Comparison of ENCODE assay signal across 9 mouse cellular contexts in genomic region chr3:38663670-38664494, GRCm38 (mm10).
DNase-seq lines count a peak whose midpoint lies in the region; ATAC-seq and TF ChIP-seq lines count a peak whose summit lies in the region.
"Had no signal": no experiment of that assay in that cellular context is flagged by ENCODE, and none has a peak within 500 bp of the region (broad histone marks: within the 10 kb centered on the region; RNA-seq: fewer than 3 reads in every experiment).

No protein-coding gene starts in this region.

- H3K4me3 ChIP-seq in hindbrain, embryonic 11.5 days (ENCODE audit: low read depth, low read length) = no peak overlapping the region
- peak overlapping the region; percentile 3; the same call in 1 of the 2 replicates for H3K4me3 ChIP-seq in midbrain, postnatal 0 days (ENCODE audit: low read depth, low read length)
- H3K4me3 ChIP-seq: erythroblast, embryonic 14.5 days had no signal

- H3K4me2 ChIP-seq in hindbrain, embryonic 11.5 days (replicated peaks; ENCODE audit: low read depth, low read length) = no peak overlapping the region; the same call in 1 of the 2 replicates
- H3K4me2 ChIP-seq in midbrain, postnatal 0 days (ENCODE audit: low read depth, low read length, poor library complexity, severe bottlenecking) = peak overlapping the region; percentile 36; the same call in 1 of the 2 replicates

- peak; percentile 40 for DNase-seq in kidney, postnatal 10 days
- no peak for DNase-seq in kidney, adult 11 months
- DNase-seq in embryo, embryonic 11.5 days (ENCODE audit: low read depth, low spot score) = peak; percentile 34
- DNase-seq in hindbrain, embryonic 11.5 days (ENCODE audit: low spot score) = peak; percentile 83
- DNase-seq in midbrain, postnatal 0 days (ENCODE audit: low spot score) = peak; percentile 84
- DNase-seq in frontal cortex, postnatal 10 days (ENCODE audit: low spot score in 2 of 2) = no peak
- DNase-seq in ovary, postnatal 36 days (ENCODE audit: low spot score) = no peak
- DNase-seq in adrenal gland, postnatal 10 days = no peak

- H3K9me3 ChIP-seq in hindbrain, embryonic 11.5 days (ENCODE audit: control insufficient read depth, low read length) = no peaks in the 10 kb centered on the region
- no peaks in the 10 kb centered on the region for H3K9me3 ChIP-seq in midbrain, postnatal 0 days (ENCODE audit: low read length)

- H3K9ac ChIP-seq in hindbrain, embryonic 11.5 days (ENCODE audit: low read depth, low read length) = no peak overlapping the region
- no peak overlapping the region for H3K9ac ChIP-seq in midbrain, postnatal 0 days (replicated peaks; ENCODE audit: low read length, poor library complexity, severe bottlenecking)

- no peaks in the 10 kb centered on the region for H3K27me3 ChIP-seq in hindbrain, embryonic 11.5 days (ENCODE audit: control insufficient read depth, insufficient read depth, low read length)
- H3K27me3 ChIP-seq in midbrain, postnatal 0 days (ENCODE audit: insufficient read depth, low read length) = no peaks in the 10 kb centered on the region

- H3K4me1 ChIP-seq in hindbrain, embryonic 11.5 days (replicated peaks; ENCODE audit: control insufficient read depth, insufficient read depth, low read length) = no peaks in the 10 kb centered on the region
- no peaks in the 10 kb centered on the region for H3K4me1 ChIP-seq in midbrain, postnatal 0 days (ENCODE audit: insufficient read depth, low read length)

- 31% methylated on average over 17 of the region's 17 CpGs for WGBS in hindbrain, embryonic 11.5 days
- WGBS in midbrain, postnatal 0 days = 14% methylated on average over 17 of the region's 17 CpGs

- H3K36me3 ChIP-seq in hindbrain, embryonic 11.5 days (ENCODE audit: control insufficient read depth, insufficient read depth, low read length) = no peaks in the 10 kb centered on the region
- no peaks in the 10 kb centered on the region for H3K36me3 ChIP-seq in midbrain, postnatal 0 days (ENCODE audit: insufficient read depth, low read length)

- peak; percentile 91 for ATAC-seq in hindbrain, embryonic 11.5 days (ENCODE audit: low FRiP score)
- ATAC-seq in midbrain, postnatal 0 days (ENCODE audit: low FRiP score) = peak; percentile 76

- H3K27ac ChIP-seq in hindbrain, embryonic 11.5 days (ENCODE audit: low read depth, low read length) = peak overlapping the region; percentile 67
- H3K27ac ChIP-seq in midbrain, postnatal 0 days (ENCODE audit: low read depth, low read length) = peak overlapping the region; percentile 55

- no peak for TF ChIP-seq CTCF in midbrain, postnatal 0 days (IDR thresholded peaks at IDR 0.05)

Comparison
In these comparisons a context has a peak if more than half of its experiments do, and no peak if none do; other contexts are left out.
1. DNase-seq: peak in kidney, postnatal 10 days (single experiment), embryo, embryonic 11.5 days (single experiment), hindbrain, embryonic 11.5 days (single experiment) and midbrain, postnatal 0 days (single experiment); none in kidney, adult 11 months (single experiment), frontal cortex, postnatal 10 days (0 of 2), ovary, postnatal 36 days (single experiment) and adrenal gland, postnatal 10 days (single experiment).